Mouse (Mus musculus) left cerebral cortex, postnatal 14 days (tissue): Measurements from ENCODE around the gene Fbxo28. TPM values are rescaled to one million over a fixed set of nuclear protein-coding genes. Genes with fewer than 3 reads are reported as not detected.

Experiments used
- DNase-seq, 2 experiments: peaks; one replicate each; pipeline ENCODE4 v3.0.0; 2021 to 2022; ENCODE audit warnings: low spot score in 2 of 2, mixed read lengths in 1 of 2
- intact Hi-C: fragments of 180-260 bp; cut with DNase I; formaldehyde crosslinking; loops from one replicate; pipeline ENCODE4 v1.15.1; 2025
- total RNA-seq, 2 experiments: library from RNA; stranded (reverse); gene quantifications; 2 replicates each; pipeline ENCODE4 v1.2.3; 2021

Gene Fbxo28
- total RNA-seq, 2 experiments from 2014 or later: 46.9 to 47.5 TPM

GRCm38 (mm10) chr1:182266028-182266525 is 75.4 kb downstream of the Fbxo28 start:
- intact Hi-C loops: no loop called here
- DNase-seq: no peak

Other genes starting within 250 kb of the Fbxo28 start
- 10 to 100 TPM; 55.2 to 57.1 TPM for gene Srp9, start 216.9 kb downstream of the Fbxo28 start, total RNA-seq
- not detected for gene Vmn1r1, start 177.1 kb downstream of the Fbxo28 start, total RNA-seq
- 10 to 100 TPM; 68.5 to 75.1 TPM for gene Degs1, start 58.8 kb downstream of the Fbxo28 start, total RNA-seq
- gene Trp53bp2, start 67.5 kb upstream of the Fbxo28 start, total RNA-seq: 10 to 100 TPM; 18.7 to 19.0 TPM
- 10 to 100 TPM; 55.6 to 59.4 TPM for gene Capn2, start 176.0 kb upstream of the Fbxo28 start, total RNA-seq
- under 1 TPM in 1 of 2 experiments, not detected in 1; 0.13 TPM for gene Capn8, start 223.4 kb upstream of the Fbxo28 start, total RNA-seq